Comparison of ENCODE assay signal across 26 mouse cellular contexts in the genomic region with DNA sequence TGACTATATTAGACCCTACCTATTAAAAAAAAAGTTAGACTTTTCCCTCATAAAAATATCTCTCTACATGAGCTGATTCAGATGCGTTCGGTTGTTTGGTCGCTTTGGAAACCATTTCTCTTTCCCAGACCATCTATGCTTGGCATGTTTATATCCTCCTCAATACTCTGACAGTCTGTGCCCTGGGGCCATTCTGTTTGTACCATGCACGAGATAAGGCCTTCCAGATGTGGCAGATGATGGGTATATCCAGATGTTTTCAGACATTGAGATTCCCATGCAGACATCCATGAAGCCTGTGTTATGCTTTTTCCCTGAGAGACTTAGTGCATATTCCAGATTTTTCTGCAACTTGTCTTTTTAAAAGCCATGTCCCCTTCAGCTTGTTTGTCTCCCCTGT.
"Had no signal": no experiment of that assay in that cellular context is flagged by ENCODE, and none has a peak within 500 bp of the region (broad histone marks: within the 10 kb centered on the region; RNA-seq: fewer than 3 reads in every experiment).

No protein-coding gene starts in this region.

- H3K9ac ChIP-seq: heart, embryonic 13.5 days; heart, embryonic 15.5 days; hindbrain, embryonic 12.5 days; hindbrain, embryonic 14.5 days; intestine, embryonic 15.5 days; limb, embryonic 13.5 days; limb, embryonic 15.5 days; liver, embryonic 12.5 days had no signal

- H3K36me3 ChIP-seq: heart, embryonic 13.5 days; heart, embryonic 15.5 days; hindbrain, embryonic 10.5 days; hindbrain, embryonic 12.5 days; intestine, embryonic 15.5 days; limb, embryonic 13.5 days; limb, embryonic 15.5 days; liver, embryonic 12.5 days had no signal

- H3K27ac ChIP-seq: heart, adult 2 months; heart, embryonic 13.5 days; heart, embryonic 15.5 days; hindbrain, embryonic 10.5 days; hindbrain, embryonic 12.5 days; hindbrain, embryonic 14.5 days; intestine, embryonic 15.5 days; layer of hippocampus, adult 2 months; left cerebral cortex, adult 2 months; limb, embryonic 13.5 days; limb, embryonic 15.5 days; liver, embryonic 12.5 days had no signal

- H3K4me2 ChIP-seq: heart, embryonic 11.5 days; heart, embryonic 13.5 days; heart, embryonic 15.5 days; hindbrain, embryonic 12.5 days; hindbrain, embryonic 14.5 days; intestine, embryonic 15.5 days; limb, embryonic 13.5 days; limb, embryonic 15.5 days; liver, embryonic 12.5 days had no signal

- H3K9me3 ChIP-seq: heart, embryonic 13.5 days; heart, embryonic 15.5 days; hindbrain, embryonic 10.5 days; hindbrain, embryonic 12.5 days; intestine, embryonic 15.5 days; limb, embryonic 13.5 days; limb, embryonic 15.5 days; liver, embryonic 12.5 days had no signal

- DNase-seq: gastrocnemius, postnatal 14 days; gastrocnemius, postnatal 36 days; heart, adult 11 months; heart, adult 2 months; heart, postnatal 14 days; heart, postnatal 36 days; kidney, adult 18-20 months; kidney, adult 8-10 months; kidney, postnatal 10 days; kidney, postnatal 25 days; kidney, postnatal 4 days; left cerebral cortex, postnatal 4 days had no signal

- ATAC-seq: hindbrain, embryonic 16.5 days; inflammation-experienced regulatory T-cells, adult 6 months; liver, embryonic 12.5 days had no signal

- H3K27me3 ChIP-seq: heart, embryonic 13.5 days; heart, embryonic 15.5 days; hindbrain, embryonic 12.5 days; intestine, embryonic 15.5 days; liver, embryonic 12.5 days had no signal

- H3K4me3 ChIP-seq: heart, adult 2 months; heart, embryonic 13.5 days; heart, embryonic 15.5 days; hindbrain, embryonic 10.5 days; hindbrain, embryonic 12.5 days; intestine, embryonic 15.5 days; layer of hippocampus, adult 2 months; left cerebral cortex, adult 2 months; limb, embryonic 13.5 days; limb, embryonic 15.5 days; liver, embryonic 12.5 days had no signal

- H3K4me1 ChIP-seq: heart, embryonic 13.5 days; heart, embryonic 15.5 days; hindbrain, embryonic 10.5 days; hindbrain, embryonic 12.5 days; intestine, embryonic 15.5 days; limb, embryonic 15.5 days; liver, embryonic 12.5 days had no signal
